Mouse (Mus musculus): ENCODE measurements around the gene Abcc12.

- no peak for TF ChIP-seq CTCF (IDR thresholded peaks at IDR 0.05; ENCODE audit: borderline replicate concordance, insufficient read depth, low read length)
- TF ChIP-seq POLR2A (IDR thresholded peaks at IDR 0.05; ENCODE audit: low read depth, low read length): no peak
Measured at GRCm38 (mm10) chr8:86586058-86586457, 5.6 kb upstream of the Abcc12 start.
